Mouse (Mus musculus): ENCODE results near the gene Dynll2.
A peak's percentile ranks its signal among the peaks of the same experiment; 100 is the strongest.
"Not testable (repeated sequence)": the region's sequence is repeated elsewhere in the genome, so short reads cannot be mapped to it uniquely, and the experiment has no call there.

The Dynll2 gene

GRCm38 (mm10) chr11:87986141-87986741, 1.1 kb downstream of the Dynll2 start:
- peak; percentile 98 for DNase-seq

GRCm38 (mm10) chr11:87985643-87986042, 1.7 kb downstream of the Dynll2 start:
- DNase-seq, result peak; percentile 91

- no peak for DNase-seq
Observed at GRCm38 (mm10) chr11:87984571-87984970, 2.8 kb downstream of the Dynll2 start.

- DNase-seq, result no peak
Observed at GRCm38 (mm10) chr11:87978905-87979304, 8.4 kb downstream of the Dynll2 start.

GRCm38 (mm10) chr11:87977021-87977420, 10.3 kb downstream of the Dynll2 start:
- not testable (repeated sequence) for DNase-seq

GRCm38 (mm10) chr11:87974477-87975181, 12.7 kb downstream of the Dynll2 start:
- peak; percentile 89 for DNase-seq

- no peak for DNase-seq
Observed at GRCm38 (mm10) chr11:87973559-87974305, 13.6 kb downstream of the Dynll2 start.

- DNase-seq, result no peak
Observed at GRCm38 (mm10) chr11:87972829-87973228, 14.5 kb downstream of the Dynll2 start.

- DNase-seq, result no peak
Observed at GRCm38 (mm10) chr11:87968356-87969122, 18.8 kb downstream of the Dynll2 start.

- DNase-seq, result peak; percentile 95
Observed at GRCm38 (mm10) chr11:87967692-87968289, 19.5 kb downstream of the Dynll2 start.

- no peak for DNase-seq
Observed at GRCm38 (mm10) chr11:87966214-87966613, 21.1 kb downstream of the Dynll2 start.

- no peak for DNase-seq
Observed at GRCm38 (mm10) chr11:87965293-87965692, 22.0 kb downstream of the Dynll2 start.

- DNase-seq, result no peak
Observed at GRCm38 (mm10) chr11:87957066-87957465, 30.3 kb downstream of the Dynll2 start.

GRCm38 (mm10) chr11:87955144-87955543, 32.2 kb downstream of the Dynll2 start:
- no peak for DNase-seq

GRCm38 (mm10) chr11:87949990-87950389, 37.3 kb downstream of the Dynll2 start:
- DNase-seq, result no peak

GRCm38 (mm10) chr11:87935467-87935866, 51.9 kb downstream of the Dynll2 start:
- DNase-seq, result no peak

GRCm38 (mm10) chr11:87933731-87934130, 53.6 kb downstream of the Dynll2 start:
- no peak for DNase-seq

GRCm38 (mm10) chr11:87930348-87930747, 57.0 kb downstream of the Dynll2 start:
- no peak for DNase-seq
